Mouse (Mus musculus) kidney, postnatal 25 days (tissue): ENCODE data around the gene Snx32.

Experiments
- DNase-seq, 2 experiments: peaks; one replicate each; pipeline ENCODE4 v3.0.0; 2021; ENCODE audit warnings: mixed read lengths in 2 of 2

The Snx32 gene

DNA sequence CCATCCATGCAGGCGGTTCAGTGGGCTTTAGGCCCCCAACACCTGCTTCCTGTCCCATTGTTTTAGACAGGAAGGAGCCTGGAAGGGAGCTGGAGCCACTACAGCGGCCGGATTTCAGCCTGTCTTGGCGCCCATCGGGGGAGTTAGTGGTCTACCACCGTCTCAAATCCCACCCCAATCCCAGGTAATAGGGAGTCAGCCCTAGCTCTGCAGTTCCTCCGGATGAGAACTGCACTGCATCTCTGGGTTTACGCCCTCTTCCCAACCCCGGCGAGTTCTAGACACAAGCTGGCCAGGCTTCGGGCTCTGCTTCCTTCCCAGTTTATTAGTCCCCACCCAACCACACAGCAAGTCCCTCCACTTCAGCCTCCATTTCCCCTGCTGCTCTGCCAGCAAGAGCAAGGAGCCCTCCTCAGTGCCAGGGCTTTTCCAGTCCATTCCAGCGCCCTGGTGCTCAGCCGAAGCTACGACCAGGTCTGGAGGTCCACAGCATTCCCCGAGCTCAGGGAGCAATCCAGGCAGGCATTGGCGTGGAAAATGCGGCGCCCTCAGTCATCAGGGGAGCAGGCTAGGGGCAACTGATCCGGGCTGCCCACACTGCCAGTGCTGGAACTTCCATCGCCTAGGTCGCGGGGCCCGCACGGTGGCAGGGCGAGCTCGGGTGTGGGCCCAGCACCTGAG lies 54.0 kb downstream of the Snx32 start:
- peak; percentile 48 to 78 for DNase-seq

DNA sequence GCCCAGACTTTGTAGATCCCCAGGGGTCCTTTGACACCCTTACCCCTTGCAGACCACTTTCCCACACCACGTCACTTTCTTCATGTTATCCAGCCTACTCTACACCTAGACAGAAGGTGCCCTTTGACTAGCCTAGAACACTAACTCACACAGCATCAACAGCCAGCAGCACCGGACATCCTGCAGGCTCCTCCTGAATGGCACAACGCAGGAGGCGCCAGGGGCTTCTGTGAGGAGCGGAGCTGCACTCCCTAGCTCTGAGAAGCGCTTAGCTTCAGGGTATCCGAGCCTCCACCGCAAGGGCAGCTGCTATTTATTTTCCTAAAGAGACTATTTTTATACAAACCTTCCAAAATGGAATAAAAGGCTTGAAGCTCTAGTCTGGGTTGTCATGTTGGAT lies 54.8 kb downstream of the Snx32 start:
- peak in 1 of 2 experiments; percentile 37 for DNase-seq

DNA sequence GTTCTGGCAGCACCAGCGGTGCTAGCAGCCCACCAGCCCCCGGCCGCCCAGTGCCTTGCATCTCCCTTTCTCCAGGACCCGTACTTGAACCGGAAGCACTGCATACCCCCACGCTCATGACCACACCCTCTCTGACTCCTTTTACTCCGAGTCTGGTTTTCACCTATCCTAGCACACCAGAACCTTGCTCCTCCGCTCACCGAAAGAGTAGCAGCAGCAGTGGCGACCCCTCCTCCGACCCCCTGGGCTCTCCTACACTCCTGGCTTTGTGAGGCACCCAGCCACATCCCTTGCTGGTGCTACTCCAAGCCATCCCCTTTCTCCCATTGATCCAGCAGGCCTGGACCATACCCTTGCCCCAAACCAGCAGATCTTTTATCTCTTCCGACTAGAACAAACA lies 55.3 kb downstream of the Snx32 start:
- DNase-seq = peak in 1 of 2 experiments; percentile 33

DNA sequence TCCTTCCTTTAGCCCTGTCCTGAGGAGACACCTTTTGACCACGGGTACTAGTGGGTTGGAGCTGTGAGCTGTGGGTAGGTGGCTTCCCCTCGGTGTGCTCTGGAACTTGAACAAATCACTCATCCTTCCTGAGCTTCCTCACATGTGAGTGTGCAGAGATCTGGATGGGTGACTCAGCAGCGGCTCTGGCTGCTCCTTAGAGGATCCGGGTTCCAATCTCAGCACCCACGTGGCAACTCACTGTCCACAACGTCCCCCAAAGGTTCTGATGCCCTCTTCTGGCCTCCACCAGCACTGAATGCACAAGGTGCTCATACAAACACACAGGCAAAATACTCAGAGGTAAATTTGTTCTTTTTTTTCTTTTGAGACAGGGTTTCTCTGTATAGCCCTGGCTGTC lies 58.6 kb downstream of the Snx32 start:
- no peak for DNase-seq

DNA sequence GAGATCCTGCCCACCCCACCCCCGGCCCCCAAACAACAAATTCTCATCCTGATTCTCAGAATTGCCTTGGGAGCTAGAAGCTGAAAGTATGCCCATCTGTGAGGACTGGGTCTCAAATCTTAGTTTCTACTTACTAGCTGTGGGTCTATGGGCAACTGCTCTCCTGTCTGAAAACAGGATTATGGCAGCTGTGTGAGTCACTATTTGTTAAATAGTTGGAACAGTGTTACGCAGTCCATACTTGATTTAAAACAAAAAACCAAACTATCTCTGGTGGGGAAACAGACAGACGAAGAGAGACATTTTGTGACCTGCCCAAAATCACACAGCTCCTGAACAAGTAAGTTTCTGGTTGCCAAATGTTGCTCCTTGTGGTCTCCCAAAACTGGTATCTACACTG lies 60.7 kb downstream of the Snx32 start:
- no peak for DNase-seq

DNA sequence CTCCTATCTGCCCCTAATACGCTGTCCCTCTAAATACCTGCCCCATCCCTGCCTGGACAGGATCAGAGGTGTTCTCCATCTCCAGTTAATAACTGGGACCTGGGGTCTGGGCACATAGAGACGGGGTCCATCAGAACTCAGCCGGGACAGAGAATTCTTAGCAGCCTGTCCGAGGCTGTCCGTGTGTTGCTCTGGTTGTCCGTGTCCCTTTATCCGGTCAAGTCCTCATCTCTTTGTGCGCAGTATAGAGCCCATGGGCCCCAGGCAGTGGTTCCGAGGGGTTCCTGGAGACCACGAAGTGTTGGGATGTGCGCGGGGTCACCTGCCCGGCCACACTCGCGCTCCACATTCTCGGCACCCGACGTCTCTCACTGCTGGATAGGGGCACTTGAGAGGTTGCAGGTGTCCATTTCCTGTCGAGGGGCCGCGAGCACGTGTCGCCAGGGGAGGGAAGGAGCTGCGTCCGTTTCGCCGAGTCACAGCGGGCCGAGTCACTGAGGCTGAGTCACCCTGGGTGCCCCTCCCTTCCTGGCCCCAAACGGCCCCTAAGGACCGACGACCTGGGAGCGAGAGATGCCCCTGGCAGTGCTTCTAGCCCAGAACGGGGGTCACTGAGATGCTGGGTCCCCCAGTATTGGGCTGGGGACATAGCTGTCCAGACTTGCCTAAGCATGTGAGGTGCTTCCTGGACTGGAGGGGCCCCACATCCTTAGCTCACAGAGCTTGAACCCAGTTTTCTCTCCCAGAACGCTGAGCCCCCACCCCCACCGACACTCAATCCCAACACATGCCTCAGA lies 61.8 kb downstream of the Snx32 start:
- DNase-seq = peak in 1 of 2 experiments; percentile 42

DNA sequence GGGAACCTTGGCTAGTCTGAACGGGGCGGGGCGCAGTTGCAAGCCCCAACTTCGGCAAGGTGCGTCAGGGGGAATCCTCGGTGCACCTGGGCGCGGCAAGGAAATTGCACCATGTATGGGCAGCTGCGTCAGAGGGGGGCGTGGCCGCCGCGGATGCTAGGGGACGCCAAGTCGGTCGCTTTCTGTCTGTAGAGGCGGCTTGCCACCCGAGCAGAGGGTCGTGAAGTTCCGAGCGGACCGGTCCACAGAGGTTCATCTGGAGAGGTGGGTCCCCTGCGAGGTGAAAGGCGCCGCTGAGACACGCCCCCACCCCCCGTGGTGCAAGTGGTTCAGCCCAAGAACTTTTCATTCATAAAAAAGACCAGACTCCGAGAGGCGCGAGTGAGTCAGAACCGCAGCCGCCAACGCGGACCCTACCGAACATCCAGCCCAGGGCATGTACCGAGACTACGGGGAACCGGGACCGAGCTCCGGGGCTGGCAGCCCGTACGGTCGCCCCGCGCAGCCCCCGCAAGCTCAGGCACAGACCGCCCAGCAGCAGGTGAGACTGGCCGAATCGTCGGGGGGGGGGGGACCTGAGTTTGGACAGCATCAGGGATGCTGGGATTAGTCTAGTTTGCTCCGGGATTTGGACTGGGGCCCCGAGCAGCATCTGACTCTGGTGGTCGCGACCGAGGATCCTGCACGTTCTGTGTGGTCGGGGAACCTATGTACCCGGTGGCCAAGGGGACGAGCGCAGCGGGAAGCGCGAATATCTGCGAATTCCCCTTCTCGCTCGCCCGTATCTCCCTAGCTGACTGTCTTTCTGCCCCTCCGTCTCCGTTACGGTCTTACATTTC lies 62.6 kb downstream of the Snx32 start, which contains the start of gene Fosl1:
Gene Fosl1 (plus strand): TSS at position 33 of the 839 bp plus-strand sequence.
- DNase-seq = peak; percentile 67 to 82

DNA sequence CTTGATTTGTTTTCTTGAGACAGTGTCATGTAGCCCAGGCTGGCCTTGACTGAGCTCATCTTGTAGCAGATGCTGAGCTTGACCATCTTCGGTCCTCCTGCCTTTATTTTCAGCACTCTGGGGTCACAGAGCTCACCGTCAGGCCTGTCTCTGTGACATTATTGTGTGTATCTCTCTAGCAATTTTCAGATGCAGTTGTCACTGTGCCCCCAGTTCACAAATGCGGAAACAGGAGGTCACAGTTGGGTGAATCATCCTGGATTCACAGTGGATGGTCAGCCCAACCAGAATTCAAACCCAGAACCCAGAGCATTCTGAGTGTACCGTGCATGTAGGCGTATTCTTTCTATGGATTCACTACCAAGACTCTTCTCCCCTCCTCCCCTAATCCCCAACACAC lies 64.6 kb downstream of the Snx32 start:
- DNase-seq = no peak

DNA sequence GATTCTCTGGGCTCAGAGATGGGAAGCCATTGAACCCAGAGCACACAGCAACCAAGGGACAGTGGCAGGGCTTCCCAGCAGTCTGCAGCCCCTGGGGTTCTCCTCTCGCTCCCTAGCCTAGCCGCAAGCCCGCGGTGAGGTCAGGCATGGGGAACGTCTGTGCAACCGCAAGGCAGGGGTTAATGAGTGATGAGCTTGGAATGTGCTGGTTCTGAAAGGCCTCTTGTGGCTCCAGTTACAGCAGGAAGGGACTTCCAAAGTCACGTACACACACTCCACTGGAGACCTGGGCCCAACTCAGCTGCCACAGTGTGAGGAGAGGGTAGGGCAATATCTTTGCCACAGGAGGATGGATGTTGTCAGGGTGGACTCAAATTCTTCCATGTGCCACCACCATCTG lies 65.4 kb downstream of the Snx32 start:
- peak; percentile 44 to 71 for DNase-seq

DNA sequence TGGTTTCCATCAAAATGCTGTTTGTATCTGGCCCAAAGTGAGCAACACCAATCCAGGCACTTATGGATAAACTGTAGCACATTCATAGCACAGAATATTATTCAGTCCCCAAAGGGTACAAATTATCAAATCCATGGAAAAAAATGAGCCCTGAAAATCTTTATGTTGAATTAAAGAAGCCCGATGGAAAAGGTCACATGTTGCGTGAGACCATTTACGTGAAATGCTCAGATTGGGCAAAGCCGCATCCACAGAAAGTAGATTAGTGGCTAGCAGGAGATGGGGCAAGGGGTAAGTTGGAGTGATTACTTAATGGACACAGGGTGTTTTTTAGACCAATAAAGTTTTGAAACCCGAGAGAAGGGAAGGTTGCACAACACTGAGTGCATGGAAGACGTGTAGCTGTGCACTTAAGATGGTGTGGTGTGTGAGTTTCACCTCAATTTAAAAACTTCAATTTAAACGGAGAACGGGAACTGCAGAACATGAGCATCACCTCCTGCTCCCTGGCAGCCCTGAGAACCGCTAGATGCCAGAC lies 65.9 kb downstream of the Snx32 start:
- DNase-seq = no peak
